Mouse (Mus musculus) forebrain, embryonic 10.5 days (tissue): Measurements from ENCODE around the gene Amy2a5. TPM values are rescaled to one million over a fixed set of nuclear protein-coding genes. Genes with fewer than 3 reads are reported as not detected.
"Not testable (repeated sequence)": the region's sequence is repeated elsewhere in the genome, so short reads cannot be mapped to it uniquely, and the experiment has no call there.

ENCODE experiments used
- DNase-seq: peaks from one replicate; pipeline ENCODE4 v3.0.0-alpha.2; 2017; ENCODE audit warnings: low spot score; ENCODE audit errors: extremely low spot score
- H3K27ac ChIP-seq: fragments of 300-500 bp; sonication (generic); 2 replicates; pipeline ENCODE4 v1.5.1; 2016; ENCODE audit warnings: mild to moderate bottlenecking
- H3K27me3 ChIP-seq: fragments of 300-500 bp; sonication (generic); 2 replicates; pipeline ENCODE4 v1.6.1; 2016; ENCODE audit warnings: mild to moderate bottlenecking; ENCODE audit not compliant: poor library complexity, severe bottlenecking
- H3K36me3 ChIP-seq: fragments of 300-500 bp; sonication (generic); replicated peaks from 2 replicates; pipeline ENCODE4 v1.6.1; 2016; ENCODE audit warnings: mild to moderate bottlenecking, moderate library complexity
- H3K4me1 ChIP-seq: fragments of 300-500 bp; sonication (generic); 2 replicates; pipeline ENCODE4 v1.6.1; 2016
- H3K4me3 ChIP-seq: fragments of 300-500 bp; sonication (generic); 2 replicates; pipeline ENCODE4 v1.5.1; 2016; ENCODE audit warnings: mild to moderate bottlenecking, moderate library complexity
- H3K9me3 ChIP-seq: fragments of 300-500 bp; sonication (generic); 2 replicates; pipeline ENCODE4 v1.6.1; 2016; ENCODE audit warnings: mild to moderate bottlenecking, moderate library complexity
- WGBS: fragments of 180-500 bp; shearing (Covaris S2); methylation state at CpG from one replicate; pipeline ENCODE4 v1.1.7; 2016; 5-methylcytosine and 5-hydroxymethylcytosine counted together
- polyA plus RNA-seq: library from polyadenylated mRNA; unstranded; fragments of >200 nt; fragmentation: Nextera tagmentation; extraction: Ambion mirVana; gene quantifications from 2 replicates; pipeline ENCODE4 v1.2.1, GENCODE M21; 2016

Amy2a5 gene
- polyA plus RNA-seq, result not detected in 2 replicates

DNA sequence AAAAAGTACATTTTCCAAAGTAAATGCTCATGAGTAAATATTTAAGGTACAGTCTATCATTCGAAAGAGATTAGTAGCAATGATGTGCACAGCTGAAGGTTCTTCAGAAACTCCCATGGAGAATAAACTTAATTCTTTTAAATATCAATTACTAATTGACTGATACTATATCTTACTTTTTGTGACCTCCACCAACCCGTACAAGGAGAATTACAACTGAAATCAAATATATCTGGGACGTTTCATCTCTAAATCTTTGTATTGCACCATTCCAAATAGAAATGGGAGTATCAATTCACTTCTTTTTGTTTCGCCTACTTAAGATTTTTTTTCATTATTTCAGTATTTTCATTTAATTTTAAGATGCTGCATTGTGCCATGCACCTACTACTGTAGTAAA lies at the start of gene Amy2a5:
Gene Amy2a5, minus strand, starts transcription at position 101 of the 400 bp plus-strand sequence.
- WGBS, result no CpG with 5 or more reads among the region's 4 CpGs
- H3K9me3 ChIP-seq, H3K27me3 ChIP-seq, H3K36me3 ChIP-seq, H3K4me1 ChIP-seq, H3K4me3 ChIP-seq, DNase-seq, H3K27ac ChIP-seq: not testable (repeated sequence)

- H3K27ac ChIP-seq, H3K9me3 ChIP-seq, H3K27me3 ChIP-seq, H3K4me1 ChIP-seq, H3K4me3 ChIP-seq, DNase-seq, H3K36me3 ChIP-seq: not testable (repeated sequence)
- no CpG with 5 or more reads among the region's 4 CpGs for WGBS
Observed at GRCm38 (mm10) chr3:113291349-113291748, 32.7 kb upstream of the Amy2a5 start, which contains the start of gene Amy2a4. Gene Amy2a4, minus strand, starts transcription at chr3:113291449.

GRCm38 (mm10) chr3:113280285-113280684 lies 21.6 kb upstream of the Amy2a5 start:
- not testable (repeated sequence) for H3K27me3 ChIP-seq, H3K36me3 ChIP-seq, H3K27ac ChIP-seq, DNase-seq, H3K4me3 ChIP-seq, H3K4me1 ChIP-seq, H3K9me3 ChIP-seq

GRCm38 (mm10) chr3:113279586-113279985 lies 20.9 kb upstream of the Amy2a5 start:
- not testable (repeated sequence) for H3K9me3 ChIP-seq, H3K27ac ChIP-seq, H3K4me1 ChIP-seq, DNase-seq, H3K27me3 ChIP-seq, H3K4me3 ChIP-seq, H3K36me3 ChIP-seq

GRCm38 (mm10) chr3:113227115-113227514 lies 31.5 kb downstream of the Amy2a5 start:
- Histone ChIP-seq H3K27me3 (no peaks in the 10 kb centered on the region), H3K36me3 (no peaks in the 10 kb centered on the region), H3K27ac (no peak overlapping the region), H3K4me1 (no peaks in the 10 kb centered on the region), H3K9me3 (no peaks in the 10 kb centered on the region), H3K4me3 (no peak overlapping the region)
- DNase-seq, result no peak
- WGBS, result 92% methylated on average over 1 of the region's 1 CpGs

Other genes with a start within 250 kb of the Amy2a5 start
- not detected in 2 replicates for gene Amy2a4, start 32.6 kb upstream of the Amy2a5 start, polyA plus RNA-seq
- gene Amy2a3, start 65.2 kb upstream of the Amy2a5 start, polyA plus RNA-seq, result not detected in 2 replicates
- gene Amy2a2, start 97.8 kb upstream of the Amy2a5 start, polyA plus RNA-seq, result not detected in 2 replicates